Mouse (Mus musculus): Measurements from ENCODE around the gene Slc25a38.
A peak's percentile ranks its signal among the peaks of the same experiment; 100 is the strongest.
"Not testable (repeated sequence)": the region's sequence is repeated elsewhere in the genome, so short reads cannot be mapped to it uniquely, and the experiment has no call there.

The Slc25a38 gene

GRCm38 (mm10) chr9:120099304-120099703 is 10.9 kb upstream of the Slc25a38 start:
- DNase-seq (ENCODE audit: low read depth, low spot score) = no peak

GRCm38 (mm10) chr9:120101165-120101564 is 9.0 kb upstream of the Slc25a38 start:
- no peak for DNase-seq (ENCODE audit: low read depth, low spot score)

- DNase-seq (ENCODE audit: low read depth, low spot score) = not testable (repeated sequence)
These were observed 1.2 kb upstream of the Slc25a38 start for GRCm38 (mm10) chr9:120108953-120109352.

- no peak for DNase-seq (ENCODE audit: low read depth, low spot score)
These were observed 1.2 kb downstream of the Slc25a38 start for GRCm38 (mm10) chr9:120111156-120111945.

GRCm38 (mm10) chr9:120112472-120112871 is 2.3 kb downstream of the Slc25a38 start:
- no peak for DNase-seq (ENCODE audit: low read depth, low spot score)

GRCm38 (mm10) chr9:120113456-120113855 is 3.3 kb downstream of the Slc25a38 start:
- DNase-seq (ENCODE audit: low read depth, low spot score) = no peak

GRCm38 (mm10) chr9:120114051-120114788 is 4.0 kb downstream of the Slc25a38 start:
- DNase-seq (ENCODE audit: low read depth, low spot score) = no peak

GRCm38 (mm10) chr9:120114789-120115151 is 4.6 kb downstream of the Slc25a38 start:
- DNase-seq (ENCODE audit: low read depth, low spot score) = no peak

- DNase-seq (ENCODE audit: low read depth, low spot score) = no peak
These were observed 5.4 kb downstream of the Slc25a38 start for GRCm38 (mm10) chr9:120115580-120115979.

GRCm38 (mm10) chr9:120116184-120116624 is 6.0 kb downstream of the Slc25a38 start:
- DNase-seq (ENCODE audit: low read depth, low spot score) = no peak

GRCm38 (mm10) chr9:120118212-120118611 is 8.0 kb downstream of the Slc25a38 start:
- DNase-seq (ENCODE audit: low read depth, low spot score) = no peak

- no peak for DNase-seq (ENCODE audit: low read depth, low spot score)
These were observed 10.3 kb downstream of the Slc25a38 start for GRCm38 (mm10) chr9:120120503-120120902.

- DNase-seq (ENCODE audit: low read depth, low spot score) = no peak
These were observed 16.7 kb downstream of the Slc25a38 start for GRCm38 (mm10) chr9:120126868-120127267.

- peak; percentile 97 for DNase-seq (ENCODE audit: low read depth, low spot score)
These were observed 17.5 kb downstream of the Slc25a38 start, which contains the start of gene Rpsa for GRCm38 (mm10) chr9:120127538-120128251. Gene Rpsa, plus strand, starts transcription at chr9:120127689.

GRCm38 (mm10) chr9:120129276-120129675 is 19.1 kb downstream of the Slc25a38 start:
- no peak for DNase-seq (ENCODE audit: low read depth, low spot score)

GRCm38 (mm10) chr9:120131784-120132288 is 21.7 kb downstream of the Slc25a38 start:
- DNase-seq (ENCODE audit: low read depth, low spot score) = no peak

GRCm38 (mm10) chr9:120132980-120133754 is 23.0 kb downstream of the Slc25a38 start:
- DNase-seq (ENCODE audit: low read depth, low spot score) = no peak

- no peak for DNase-seq (ENCODE audit: low read depth, low spot score)
These were observed 23.7 kb downstream of the Slc25a38 start for GRCm38 (mm10) chr9:120133755-120134475.

GRCm38 (mm10) chr9:120134529-120135160 is 24.5 kb downstream of the Slc25a38 start:
- DNase-seq (ENCODE audit: low read depth, low spot score) = no peak

GRCm38 (mm10) chr9:120135454-120135853 is 25.3 kb downstream of the Slc25a38 start:
- no peak for DNase-seq (ENCODE audit: low read depth, low spot score)
